Mouse (Mus musculus) small intestine, adult 2 months (tissue): ENCODE data around the gene Mapk1ip1. TPM values are rescaled to one million over a fixed set of nuclear protein-coding genes. Genes with fewer than 3 reads are reported as not detected.

ENCODE experiments used
- H3K27ac ChIP-seq: fragments of 200-500 bp; 2 replicates; pipeline ENCODE4 v1.5.1; 2012; ENCODE audit warnings: low read depth, low read length, control low read depth, inconsistent platforms; ENCODE audit not compliant: insufficient read depth
- H3K27me3 ChIP-seq: fragments of 200-500 bp; 2 replicates; pipeline ENCODE4 v1.6.1; 2012; ENCODE audit warnings: mild to moderate bottlenecking, moderate library complexity, low read length, inconsistent platforms; ENCODE audit not compliant: control insufficient read depth, insufficient read depth
- H3K36me3 ChIP-seq: fragments of 200-500 bp; 2 replicates; pipeline ENCODE4 v1.6.1; 2012; ENCODE audit warnings: mild to moderate bottlenecking, low read length, control low read depth, inconsistent platforms; ENCODE audit not compliant: control insufficient read depth, insufficient read depth
- H3K4me1 ChIP-seq: fragments of 200-500 bp; 2 replicates; pipeline ENCODE4 v1.6.1; 2012; ENCODE audit warnings: low read length, inconsistent platforms, mixed read lengths; ENCODE audit not compliant: control insufficient read depth, insufficient read depth, insufficient read length
- H3K4me3 ChIP-seq: fragments of 200-500 bp; 2 replicates; pipeline ENCODE4 v1.5.1; 2012; ENCODE audit warnings: low read depth, mild to moderate bottlenecking, control low read depth, inconsistent platforms, low read length, moderate library complexity
- CTCF ChIP-seq: fragments of 200-500 bp; IDR thresholded peaks from 2 replicates; pipeline ENCODE4 v1.5.1; 2012; ENCODE audit warnings: low read depth, mild to moderate bottlenecking, control low read depth, inconsistent platforms, low read length, moderate library complexity, mixed read lengths; ENCODE audit not compliant: insufficient replicate concordance, insufficient read length; ENCODE audit errors: extremely low read depth
- POLR2A ChIP-seq: fragments of 200-500 bp; IDR thresholded peaks from 2 replicates; pipeline ENCODE4 v1.6.1; 2012; ENCODE audit warnings: low read depth, mild to moderate bottlenecking, control low read depth, inconsistent platforms, low read length, moderate library complexity
- WGBS: fragments of 180-500 bp; shearing (Covaris S2); methylation state at CpG from one replicate; pipeline ENCODE4 v1.1.7; 2018; 5-methylcytosine and 5-hydroxymethylcytosine counted together
- polyA plus RNA-seq: library from polyadenylated mRNA; depleted of rRNA; stranded (reverse); fragments of >200 nt; gene quantifications from 2 replicates; pipeline ENCODE4 v1.2.3, GENCODE M21; 2012; rRNA removed

Gene Mapk1ip1
- polyA plus RNA-seq, 1 experiment: 27.9 TPM

GRCm38 (mm10) chr7:138807146-138807545, 38.9 kb downstream of the Mapk1ip1 start:
- H3K36me3 ChIP-seq: no peaks in the 10 kb centered on the region
- TF ChIP-seq POLR2A (no peak), CTCF (no peak)
- no peak overlapping the region for H3K27ac ChIP-seq
- H3K4me3 ChIP-seq: no peak overlapping the region
- WGBS: 88% methylated on average over 3 of the region's 3 CpGs
- no peaks in the 10 kb centered on the region for H3K4me1 ChIP-seq
- no peaks in the 10 kb centered on the region for H3K27me3 ChIP-seq

DNA sequence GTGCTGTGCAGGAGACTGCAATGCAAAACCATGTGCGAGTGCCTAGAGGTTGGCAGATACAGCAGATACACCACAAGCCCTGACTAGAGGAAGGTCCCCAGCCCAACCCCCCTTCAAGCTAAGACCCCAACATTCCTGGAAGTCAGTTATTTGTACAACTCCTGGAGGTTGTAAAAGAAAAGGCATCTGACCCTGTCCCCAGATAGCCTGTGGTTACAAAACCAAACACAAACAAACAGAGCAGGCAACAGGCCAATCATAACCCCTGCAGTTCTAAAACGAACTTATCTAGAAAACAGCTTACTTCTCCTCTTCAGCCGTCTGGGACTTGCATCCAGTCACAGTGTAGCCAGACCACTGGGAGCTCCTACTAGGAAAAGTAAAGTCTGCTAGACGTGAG, 42.7 kb downstream of the Mapk1ip1 start:
- no peak for TF ChIP-seq POLR2A
- no peak for TF ChIP-seq CTCF
- 10% methylated on average over 4 of the region's 4 CpGs for WGBS

GRCm38 (mm10) chr7:138788109-138788508, 58.0 kb downstream of the Mapk1ip1 start:
- no peak for TF ChIP-seq POLR2A
- no peak for TF ChIP-seq CTCF
- Histone ChIP-seq H3K27me3 (no peaks in the 10 kb centered on the region), H3K4me1 (no peaks in the 10 kb centered on the region), H3K36me3 (no peaks in the 10 kb centered on the region), H3K27ac (no peak overlapping the region), H3K4me3 (no peak overlapping the region)
- WGBS: 73% methylated on average over 5 of the region's 5 CpGs

More for the DNA sequence above, 42.7 kb downstream of the Mapk1ip1 start:
- no peaks in the 10 kb centered on the region for H3K27me3 ChIP-seq
- H3K36me3 ChIP-seq: no peaks in the 10 kb centered on the region
- H3K4me3 ChIP-seq: no peak overlapping the region
- H3K27ac ChIP-seq: no peak overlapping the region
- H3K4me1 ChIP-seq: no peaks in the 10 kb centered on the region

Other genes with a start within 250 kb of the Mapk1ip1 start
- gene Ppp2r2d, start 194 bp downstream of the Mapk1ip1 start, polyA plus RNA-seq: 7.8 and 19.4 TPM in 2 replicates
- 4.1 and 4.3 TPM in 2 replicates for gene Bnip3, start 63.2 kb upstream of the Mapk1ip1 start, polyA plus RNA-seq
- gene Jakmip3, start 94.5 kb upstream of the Mapk1ip1 start, polyA plus RNA-seq: not detected in 2 replicates
- 0.58 and 0.65 TPM in 2 replicates for gene Dpysl4, start 239.7 kb upstream of the Mapk1ip1 start, polyA plus RNA-seq